Mouse (Mus musculus) liver, postnatal 0 days (tissue): ENCODE measurements at regions not wholly inside any gene's neighbourhood (a gene's known extent, or its start where the extent isn't known, plus 50 kb on each side); places are given as distances from the start of the nearest gene placed in this dataset.

Experiments
- CTCF ChIP-seq: sonication (generic); IDR thresholded peaks from 2 replicates; pipeline ENCODE4 v1.5.1; 2016; ENCODE audit warnings: antibody characterized with exemption, low read depth
- EP300 ChIP-seq: IDR thresholded peaks from 2 replicates; pipeline ENCODE4 v1.6.1; 2016; ENCODE audit warnings: antibody characterized with exemption, low read depth, mild to moderate bottlenecking

GRCm38 (mm10) chr6:3860587-3860975 is 96.1 kb upstream of the Calcr start:
- TF ChIP-seq EP300 (no peak), CTCF (no peak)
